Mouse (Mus musculus): ENCODE measurements around the gene Limch1.

Gene Limch1

DNA sequence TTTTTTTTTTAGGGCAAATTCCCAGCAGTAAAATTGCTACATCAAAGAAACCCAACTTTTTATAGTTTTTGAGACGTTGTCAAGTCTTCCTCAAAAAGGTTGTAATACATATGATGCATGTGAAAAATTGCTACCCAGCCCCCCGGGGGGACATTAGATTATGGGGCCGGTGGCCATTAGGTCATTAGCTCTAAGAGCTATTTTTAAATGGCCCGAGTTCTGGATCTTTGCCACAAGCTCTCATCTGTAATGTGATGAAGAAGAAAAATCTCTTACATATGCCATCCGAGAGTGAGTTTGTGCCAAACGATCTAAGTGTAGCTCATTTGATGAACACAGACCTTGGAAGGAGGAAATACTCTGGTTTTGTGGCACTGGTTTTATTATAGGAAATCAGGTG, 183.7 kb downstream of the Limch1 start:
- no peak for DNase-seq (ENCODE audit: low spot score in 2 of 2)

DNA sequence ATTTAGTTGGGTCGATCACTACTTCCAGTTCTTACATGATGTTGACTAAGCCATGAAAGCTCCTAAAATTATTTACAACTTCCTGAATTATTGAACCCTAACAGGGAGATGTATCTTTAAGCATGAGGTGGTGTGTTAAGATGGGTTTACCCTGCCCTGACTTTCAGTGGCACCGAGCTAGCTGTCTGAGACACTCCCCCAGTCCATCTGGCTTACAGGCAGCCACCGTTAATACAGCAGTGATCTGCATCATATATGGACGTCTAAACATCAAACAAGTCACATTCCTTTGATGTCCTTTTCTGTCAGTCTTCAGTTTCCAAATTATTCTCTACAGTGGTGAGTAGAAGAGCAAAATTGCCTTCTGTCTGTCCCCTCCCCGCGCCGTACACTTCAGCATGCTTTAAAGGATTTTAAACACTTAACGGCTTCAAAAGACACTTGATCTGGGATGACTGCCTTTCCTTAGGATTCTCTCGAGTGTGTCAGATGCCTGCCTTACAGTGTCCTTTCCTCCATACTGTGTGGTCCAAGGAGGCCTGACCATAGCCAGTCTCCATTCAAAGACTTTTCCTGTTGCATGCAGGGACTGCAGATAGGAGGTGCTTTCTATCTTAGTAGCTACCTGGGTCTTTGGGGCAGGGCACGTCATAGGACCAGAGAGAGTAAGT, 187.6 kb downstream of the Limch1 start:
- no peak for DNase-seq (ENCODE audit: low spot score in 2 of 2)

DNA sequence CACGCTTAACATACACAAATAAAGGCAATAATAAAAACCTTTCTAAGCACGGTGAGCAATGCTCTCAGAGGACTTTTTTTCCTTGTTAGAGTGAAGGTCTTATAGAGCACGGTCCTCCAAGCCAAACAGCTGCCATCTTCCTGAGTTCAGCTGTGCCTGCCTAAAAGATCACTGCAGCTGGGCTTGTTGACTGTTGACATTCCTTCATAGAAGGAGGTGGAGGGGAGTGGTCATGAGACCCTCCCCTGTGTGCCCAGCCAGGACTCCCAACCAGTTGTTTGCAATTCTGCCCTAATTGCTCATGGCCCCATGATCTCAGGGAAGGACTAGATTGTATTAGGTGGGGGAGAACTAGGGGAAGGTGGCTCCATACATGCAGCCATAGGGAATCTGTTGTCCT, 189.0 kb downstream of the Limch1 start:
- no peak for DNase-seq (ENCODE audit: low spot score in 2 of 2)

DNA sequence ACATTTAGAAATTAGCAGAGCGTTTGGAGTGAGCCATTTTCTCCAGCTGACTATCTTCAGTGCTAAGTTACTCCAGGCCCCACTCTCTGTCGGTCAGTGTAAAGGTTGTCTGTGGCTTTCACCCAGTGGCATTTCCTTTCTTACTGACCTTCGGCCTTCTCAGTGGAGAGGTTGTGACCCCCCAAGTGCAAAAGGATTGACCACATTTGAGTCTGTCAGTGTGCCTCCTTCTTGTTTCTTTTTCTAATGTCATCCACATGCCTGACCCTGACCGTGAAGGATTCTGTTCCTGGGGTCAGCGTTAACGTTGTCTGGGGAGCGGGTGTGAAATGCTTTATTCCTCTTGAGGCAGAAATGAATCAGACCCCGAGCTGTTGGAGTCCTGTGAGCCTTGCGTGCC, 191.7 kb downstream of the Limch1 start:
- no peak for DNase-seq (ENCODE audit: low spot score in 2 of 2)

DNA sequence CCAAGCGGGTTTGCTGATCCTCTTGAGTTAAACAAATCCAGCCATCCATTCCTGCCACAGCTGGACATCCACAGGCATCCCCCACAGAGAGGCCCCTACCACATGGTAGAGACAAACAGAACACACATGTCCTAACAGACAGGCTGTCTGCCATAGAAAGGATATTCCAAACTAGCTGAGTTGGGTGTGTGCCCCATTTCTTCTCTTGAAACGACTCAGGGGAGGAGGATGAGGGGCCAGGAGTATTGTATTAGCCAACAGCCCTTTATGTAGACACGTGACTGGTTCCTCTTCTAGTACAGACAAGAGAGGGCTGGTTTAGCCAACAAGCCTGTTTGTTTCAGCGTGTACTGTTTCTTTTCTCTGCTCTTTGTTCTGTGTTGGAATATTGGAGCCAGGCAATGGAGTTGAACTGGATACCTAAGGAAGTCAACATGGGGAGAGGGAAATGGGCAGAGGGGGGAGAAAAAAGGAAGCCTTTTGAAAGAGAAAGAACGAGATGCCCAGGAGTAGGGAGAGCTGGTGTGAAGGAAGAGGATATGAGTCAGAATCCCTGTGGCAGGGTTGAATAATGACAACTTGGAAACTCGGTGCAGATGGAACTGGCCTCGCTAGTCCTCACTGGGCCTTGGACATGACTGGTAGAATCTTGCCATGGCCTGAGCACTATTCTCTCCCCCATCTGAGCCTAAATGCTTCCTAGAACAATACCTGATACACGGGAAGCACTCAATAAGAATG, 196.3 kb downstream of the Limch1 start:
- DNase-seq (ENCODE audit: low spot score in 2 of 2): no peak

DNA sequence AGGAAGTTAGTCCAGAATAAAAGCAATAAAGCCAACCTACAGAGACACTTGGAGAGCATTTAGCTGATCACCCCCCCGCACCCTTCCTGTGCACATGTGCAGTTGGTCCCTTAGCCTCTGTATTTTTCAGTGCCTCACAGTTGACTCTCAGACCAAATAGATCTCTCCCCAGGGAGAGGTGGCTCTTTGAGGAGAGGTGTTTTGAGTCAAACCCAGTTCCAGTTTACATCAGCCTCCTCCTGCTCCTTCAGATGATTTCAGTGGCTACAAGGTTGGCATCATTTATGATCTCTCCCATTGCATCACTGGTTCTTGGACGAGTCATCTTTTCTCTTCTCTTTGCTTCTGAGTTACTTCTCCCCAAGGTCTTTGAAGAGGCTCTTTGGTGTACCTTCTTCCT, 197.3 kb downstream of the Limch1 start:
- DNase-seq (ENCODE audit: low spot score in 2 of 2): no peak

DNA sequence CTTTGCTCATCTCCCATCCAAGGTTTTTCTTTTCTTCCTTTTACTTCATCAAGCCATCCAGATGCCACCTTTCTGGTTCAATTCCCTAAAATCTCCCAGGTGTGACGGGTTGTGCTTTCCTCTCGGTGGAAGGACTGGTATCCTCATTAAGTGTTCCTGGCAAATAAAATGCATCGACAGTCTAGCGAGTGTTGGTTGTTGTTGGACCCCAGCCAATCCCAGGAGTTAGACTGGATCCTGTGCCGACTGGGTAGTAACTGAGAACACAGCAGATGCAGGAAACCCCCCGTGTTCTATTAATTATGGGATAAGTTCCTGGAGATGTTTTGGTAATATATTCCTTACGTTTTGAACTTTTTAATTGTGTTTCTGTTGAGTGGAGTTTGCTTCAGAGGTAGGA, 197.9 kb downstream of the Limch1 start:
- DNase-seq (ENCODE audit: low spot score in 2 of 2): no peak

DNA sequence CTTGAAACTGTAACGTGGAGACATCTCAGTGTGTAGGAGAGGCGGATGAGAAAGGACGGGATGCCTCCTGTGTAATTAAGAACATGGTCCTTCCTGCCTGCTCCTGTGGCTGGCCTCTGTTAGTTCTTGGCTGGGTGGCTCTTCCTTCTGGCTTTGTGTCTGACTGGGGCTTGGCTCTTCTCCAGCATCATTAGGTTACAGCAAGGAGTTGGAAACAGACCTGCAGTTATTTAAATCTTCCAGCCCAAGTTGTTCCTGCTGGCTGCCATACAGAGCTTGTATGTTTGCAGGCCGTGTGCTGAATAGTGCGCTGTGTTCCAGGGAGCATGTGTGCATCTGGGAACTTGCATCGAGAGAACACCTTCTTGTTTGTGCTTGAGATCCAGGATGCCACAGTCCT, 202.3 kb downstream of the Limch1 start:
- no peak for DNase-seq (ENCODE audit: low spot score in 2 of 2)

DNA sequence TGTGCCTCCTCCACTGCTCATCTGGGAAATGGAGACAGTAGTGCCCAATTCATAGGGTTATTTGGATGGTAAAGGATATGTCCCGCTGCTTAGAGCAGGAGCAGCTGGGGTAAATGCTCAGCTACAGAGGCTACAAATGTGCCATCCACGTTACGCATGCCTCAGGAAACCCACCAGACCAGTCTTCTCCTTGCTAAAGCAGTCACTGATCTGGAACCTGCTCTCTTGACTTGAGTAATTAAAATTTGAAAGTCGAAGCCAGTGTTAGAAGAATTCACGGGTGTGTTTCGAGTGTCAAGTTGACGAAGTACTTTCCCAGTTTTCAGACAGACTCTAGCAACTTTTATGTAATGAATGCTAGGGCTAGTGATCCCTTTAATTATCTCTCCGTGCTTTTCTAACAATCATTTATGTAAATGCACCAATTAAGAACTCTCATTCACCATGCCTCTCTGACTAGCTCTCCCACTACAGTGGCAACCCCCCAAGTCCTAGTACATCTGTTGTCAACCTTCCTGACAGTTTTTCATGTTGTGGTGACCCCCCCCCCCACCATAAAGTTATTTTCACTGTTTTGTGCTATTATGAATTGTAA, 203.6 kb downstream of the Limch1 start:
- DNase-seq (ENCODE audit: low spot score in 2 of 2): no peak

DNA sequence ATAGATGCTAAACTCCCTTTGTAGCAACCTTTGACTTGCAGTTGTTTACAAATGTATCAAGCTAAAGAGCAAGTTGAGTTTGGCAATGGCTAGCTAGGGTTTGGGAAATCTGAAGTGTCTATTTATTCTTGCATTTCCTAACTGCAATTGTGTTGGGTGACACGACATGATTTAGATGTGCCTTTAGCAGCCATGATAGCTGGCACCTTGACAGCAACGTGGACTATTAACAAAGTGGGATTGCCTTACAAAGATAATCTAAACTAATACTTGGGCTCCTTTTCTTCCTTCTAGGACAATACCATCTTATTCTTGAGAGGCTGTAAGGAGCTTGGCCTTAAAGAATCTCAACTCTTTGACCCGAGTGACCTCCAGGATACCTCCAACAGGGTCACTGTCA, 207.7 kb downstream of the Limch1 start:
- DNase-seq (ENCODE audit: low spot score in 2 of 2): no peak

DNA sequence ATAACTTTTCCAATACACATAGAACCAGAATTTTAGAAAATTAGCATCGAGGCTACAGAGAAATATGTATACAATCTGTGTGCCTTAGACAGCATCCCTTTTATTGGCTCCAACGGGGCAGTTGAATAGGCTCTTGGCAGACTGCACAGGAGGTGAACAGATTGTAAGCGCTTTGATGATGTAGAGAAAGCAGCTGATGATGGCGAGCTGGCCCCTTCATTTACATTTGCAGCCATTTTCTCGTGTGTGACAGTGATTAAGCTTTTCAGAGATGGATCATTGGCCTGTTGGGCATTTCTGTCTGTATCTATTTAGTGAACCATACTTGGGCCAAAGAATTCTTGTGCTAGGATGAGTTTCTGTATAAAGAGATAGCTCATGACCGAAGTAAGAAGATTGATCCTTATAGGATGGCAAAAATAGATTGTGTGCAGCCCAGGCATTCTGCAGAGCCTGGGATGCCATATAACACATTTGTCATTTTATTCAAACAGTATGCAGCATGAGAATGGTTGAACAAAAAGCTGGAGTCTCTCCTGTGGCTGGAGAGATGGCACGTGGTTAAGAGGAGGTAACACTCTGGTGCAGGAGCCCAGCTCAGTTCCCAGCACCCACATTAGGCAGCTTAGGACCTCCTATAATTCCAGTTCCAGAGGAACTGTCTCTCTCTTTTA, 208.5 kb downstream of the Limch1 start:
- no peak for DNase-seq (ENCODE audit: low spot score in 2 of 2)

DNA sequence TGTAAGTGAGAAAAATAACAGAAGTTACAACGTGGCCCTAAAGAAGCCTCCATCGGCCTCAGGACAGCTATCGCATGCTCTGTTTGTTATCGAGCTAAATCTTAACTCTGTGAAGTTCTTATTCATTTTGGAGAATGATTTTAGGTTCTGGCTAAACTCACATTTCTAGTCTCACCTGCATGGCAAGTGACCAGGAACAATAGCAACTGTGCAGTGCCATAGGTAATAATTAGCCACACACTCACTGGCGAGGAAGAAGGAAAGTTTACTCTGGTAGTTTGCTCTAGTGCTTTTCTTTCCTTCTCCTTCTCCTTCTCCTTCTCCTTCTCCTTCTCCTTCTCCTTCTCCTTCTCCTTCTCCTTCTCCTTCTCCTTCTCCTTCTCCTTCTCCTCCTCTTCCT, 209.6 kb downstream of the Limch1 start:
- no peak for DNase-seq (ENCODE audit: low spot score in 2 of 2)

DNA sequence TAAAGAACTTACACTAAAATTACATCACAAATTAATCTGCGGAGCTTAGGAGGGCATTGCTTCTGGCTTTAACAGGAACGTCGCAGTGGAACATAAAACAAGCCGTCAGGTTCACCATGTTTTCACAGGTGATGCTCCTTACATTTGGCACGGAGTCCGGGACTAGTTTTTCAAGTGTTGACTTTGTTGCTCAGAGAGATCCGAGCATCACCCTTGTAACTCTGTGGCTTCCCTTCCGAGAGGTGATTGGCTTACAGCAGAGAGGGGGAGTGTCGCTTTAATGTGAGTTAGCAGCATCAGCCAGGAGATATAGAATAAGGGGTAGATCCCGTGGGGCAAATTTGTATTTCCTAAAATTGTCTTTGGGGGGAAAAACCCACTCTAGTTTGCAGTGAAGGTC, 212.0 kb downstream of the Limch1 start:
- DNase-seq (ENCODE audit: low spot score in 2 of 2): no peak

DNA sequence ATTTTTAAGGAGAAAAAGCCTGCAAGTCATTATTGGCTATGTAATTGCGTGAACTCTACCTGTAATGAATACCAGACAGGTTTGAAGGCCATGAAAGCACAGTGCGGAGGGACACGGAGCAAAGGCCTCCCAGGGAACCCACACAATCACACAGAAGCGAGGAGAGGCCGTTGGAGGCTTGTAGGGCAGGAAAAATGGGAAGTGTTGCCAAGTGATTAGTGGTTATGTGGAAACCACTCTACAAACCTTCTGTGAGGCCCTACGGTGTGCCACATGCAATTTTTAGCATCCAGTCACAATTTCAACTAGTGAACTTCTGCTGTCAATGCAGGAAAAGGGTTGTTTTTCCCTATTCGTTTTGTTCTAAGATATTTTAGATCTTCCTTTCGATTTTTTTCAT, 212.5 kb downstream of the Limch1 start:
- no peak for DNase-seq (ENCODE audit: low spot score in 2 of 2)

DNA sequence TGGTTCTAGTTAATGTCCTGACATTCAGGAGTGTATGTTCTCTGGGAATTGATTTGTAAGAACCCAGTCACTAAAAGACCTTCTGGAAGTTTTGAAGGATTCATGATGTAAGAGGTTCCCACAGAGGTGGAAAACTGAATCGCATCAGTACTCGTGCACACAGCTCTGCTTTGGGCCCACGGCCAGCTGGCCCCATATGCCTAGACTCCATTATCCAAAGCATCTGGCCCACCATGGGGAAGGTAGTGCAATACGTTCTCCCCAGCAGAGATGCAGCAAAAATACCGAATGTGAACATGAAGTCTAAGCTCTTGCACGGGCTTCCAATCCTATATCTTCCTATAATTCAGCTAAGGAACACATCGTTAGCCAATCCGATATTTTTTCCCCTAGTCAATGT, 214.3 kb downstream of the Limch1 start:
- DNase-seq (ENCODE audit: low spot score in 2 of 2): no peak

DNA sequence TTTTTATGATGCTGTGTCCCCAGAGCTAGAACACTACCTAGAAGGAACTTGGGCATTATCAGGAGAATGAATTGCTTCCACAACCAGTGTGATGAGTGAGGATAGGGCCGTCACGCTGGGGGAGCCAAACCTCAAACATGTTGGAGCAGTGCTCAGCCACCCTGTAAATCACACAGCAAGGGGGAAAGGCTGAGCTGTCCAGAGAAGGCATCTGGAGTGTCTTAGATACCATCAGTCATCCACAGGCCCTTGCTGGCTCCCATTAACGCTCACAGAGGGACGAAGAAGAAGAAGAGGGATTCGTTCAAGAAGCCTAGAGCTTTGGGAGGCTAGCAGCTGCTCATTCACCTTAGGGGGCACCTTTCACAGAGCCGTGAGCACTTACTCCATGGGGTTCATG, 219.8 kb downstream of the Limch1 start:
- no peak for DNase-seq (ENCODE audit: low spot score in 2 of 2)

DNA sequence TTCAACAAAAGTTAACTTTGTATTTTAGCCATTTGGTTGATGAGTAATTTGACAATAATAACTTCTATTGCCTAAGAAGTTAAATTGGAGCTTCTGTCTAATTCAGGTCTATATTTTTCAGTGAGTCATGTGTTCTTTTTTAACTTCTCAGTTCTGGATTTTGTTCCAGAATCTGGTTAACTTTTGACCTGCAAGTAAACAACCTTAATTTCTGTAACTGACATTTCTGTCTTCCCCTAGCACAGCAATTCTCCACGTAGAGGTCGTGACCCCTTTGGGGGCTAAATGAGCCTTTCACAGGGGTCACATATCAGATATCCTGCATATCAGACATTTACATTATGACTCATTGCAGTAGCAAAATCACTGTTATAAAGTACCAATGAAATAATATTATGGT, 221.5 kb downstream of the Limch1 start:
- DNase-seq (ENCODE audit: low spot score in 2 of 2): no peak

DNA sequence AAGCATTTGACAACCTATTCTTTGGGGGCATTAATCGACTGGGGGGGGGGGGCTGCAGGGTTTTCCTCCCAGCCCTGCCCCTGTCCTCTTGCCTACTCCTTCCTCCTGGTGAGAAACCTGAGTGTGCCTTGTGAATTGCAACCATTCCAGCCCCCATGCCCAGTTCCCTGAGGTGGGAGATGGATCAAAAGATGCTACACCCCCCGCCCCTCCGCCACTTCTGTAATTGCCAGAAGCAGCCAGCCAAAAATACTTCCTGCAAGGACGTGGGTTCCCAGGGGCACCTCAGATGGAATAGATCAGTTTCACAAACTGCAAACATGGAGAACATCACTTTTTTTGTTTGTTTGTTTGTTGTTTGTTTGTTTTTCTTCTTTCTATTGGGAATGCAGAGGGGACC, 222.0 kb downstream of the Limch1 start:
- no peak for DNase-seq (ENCODE audit: low spot score in 2 of 2)

DNA sequence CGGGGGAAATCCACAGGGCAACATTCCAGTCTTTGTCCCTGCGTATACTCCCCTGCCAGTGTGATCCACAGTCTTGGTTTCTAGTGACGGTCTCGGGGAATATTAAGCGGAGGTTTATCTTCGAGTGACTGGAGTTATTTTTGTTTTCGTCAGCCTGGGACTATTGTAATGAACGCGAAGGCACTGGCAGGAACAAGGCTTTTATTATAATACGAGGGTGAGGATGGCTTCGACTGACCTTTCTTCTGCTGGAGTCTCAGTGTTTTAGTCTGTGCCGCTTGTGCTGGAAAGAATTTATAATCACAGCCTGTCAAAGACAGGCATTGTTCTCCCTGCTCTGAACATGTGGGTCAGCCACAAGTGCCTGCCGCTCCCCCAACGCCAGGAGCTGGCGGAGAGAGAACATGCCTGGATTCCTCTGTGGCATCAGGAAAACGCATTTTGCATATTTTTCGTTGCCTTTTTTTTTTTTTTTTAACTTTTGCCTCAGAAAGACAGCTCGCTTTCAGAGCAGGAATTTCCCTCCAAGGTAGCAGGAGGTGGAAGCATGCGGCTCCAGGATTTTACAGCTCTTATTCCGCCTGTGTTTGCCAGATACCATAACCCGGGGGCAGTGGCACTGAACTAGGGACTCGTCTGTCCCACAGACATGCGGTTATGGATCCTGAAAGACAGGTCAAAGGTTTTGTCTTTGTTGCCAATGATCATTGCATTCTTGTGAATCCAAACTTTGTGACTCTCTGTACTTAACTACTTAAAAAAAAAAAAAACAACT, 222.6 kb downstream of the Limch1 start:
- DNase-seq (ENCODE audit: low spot score in 2 of 2): no peak

DNA sequence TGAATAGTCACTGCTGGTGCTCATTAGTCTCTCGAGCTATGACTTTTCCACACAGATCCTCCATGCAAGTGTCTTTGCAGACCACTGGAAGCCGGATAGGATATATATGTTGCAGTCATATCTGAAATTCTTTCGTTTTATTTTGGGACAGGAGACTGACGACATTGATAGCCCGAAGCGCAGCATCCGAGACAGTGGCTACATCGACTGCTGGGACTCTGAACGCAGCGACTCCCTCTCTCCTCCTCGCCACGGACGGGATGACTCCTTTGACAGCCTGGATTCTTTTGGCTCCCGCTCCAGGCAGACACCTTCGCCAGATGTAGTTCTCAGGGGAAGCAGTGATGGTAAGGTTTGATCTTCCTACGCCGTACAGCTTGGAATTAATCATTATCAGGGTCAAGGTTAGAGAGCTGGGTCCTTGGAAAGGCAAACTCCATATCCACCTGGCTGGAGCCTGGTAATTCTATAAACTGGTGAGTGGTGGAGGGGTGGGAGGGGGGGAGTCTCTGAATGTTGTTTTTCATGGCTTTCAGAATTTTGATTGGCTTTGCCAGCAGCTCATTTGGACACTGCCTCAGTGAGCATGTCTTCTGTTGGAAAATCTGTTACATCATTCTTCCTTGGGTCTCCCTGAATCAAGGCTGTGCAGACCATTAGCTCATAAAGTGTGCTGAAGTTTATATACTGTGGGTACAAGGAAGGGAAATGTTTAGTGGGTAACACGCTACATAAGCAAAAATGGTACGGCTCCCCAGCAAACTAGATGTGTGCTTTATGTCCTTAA, 223.5 kb downstream of the Limch1 start:
- no peak for DNase-seq (ENCODE audit: low spot score in 2 of 2)

DNA sequence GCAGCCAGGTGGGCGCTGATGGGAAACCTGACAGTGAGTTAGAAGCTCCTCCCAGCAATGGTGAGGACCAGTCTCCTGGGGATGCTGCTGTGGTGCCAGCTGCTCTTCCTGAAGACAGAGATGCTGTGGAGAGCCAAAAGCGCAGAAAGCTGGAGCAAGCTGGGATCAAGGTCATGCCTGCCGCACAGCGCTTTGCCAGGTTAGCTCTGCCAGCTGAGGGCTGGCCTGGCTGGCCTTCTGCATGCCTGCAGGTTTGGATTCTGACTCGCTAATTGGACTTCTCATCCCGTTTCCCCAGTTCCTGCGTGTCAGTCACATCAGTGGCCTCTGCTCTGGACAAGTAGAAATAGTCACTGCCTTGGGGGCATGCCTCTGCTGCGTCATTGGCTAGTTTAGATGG, 230.0 kb downstream of the Limch1 start:
- no peak for DNase-seq (ENCODE audit: low spot score in 2 of 2)
